ENCODE assay signal across 21 mouse cellular contexts in the genomic region with DNA sequence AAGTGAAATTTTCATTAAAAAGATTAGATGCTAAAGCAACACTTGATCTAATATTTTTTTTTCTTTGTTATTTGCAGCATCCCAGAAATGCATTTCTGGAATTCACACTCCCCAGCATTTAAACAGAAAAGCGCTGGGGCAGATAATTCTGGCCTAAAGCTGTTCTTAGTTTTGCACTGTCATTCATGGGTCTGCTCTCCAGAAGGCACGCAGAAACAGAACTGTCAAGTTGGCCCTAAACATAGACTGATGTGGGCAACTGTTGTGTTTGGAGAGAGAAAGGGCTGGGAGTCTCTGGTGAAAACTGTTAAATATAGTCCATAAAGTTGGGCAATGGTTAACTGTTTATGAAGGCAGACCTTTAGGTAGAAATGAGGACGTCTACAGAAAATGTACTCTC.
A peak's percentile ranks its signal among the peaks of the same experiment; 100 is the strongest.
DNase-seq lines count a peak whose midpoint lies in the region; ATAC-seq and TF ChIP-seq lines count a peak whose summit lies in the region.
"Had no signal": no experiment of that assay in that cellular context is flagged by ENCODE, and none has a peak within 500 bp of the region (broad histone marks: within the 10 kb centered on the region; RNA-seq: fewer than 3 reads in every experiment).

No protein-coding gene starts in this region.

- H3K9me3 ChIP-seq in forebrain, postnatal 0 days (ENCODE audit: low read length): no peaks in the 10 kb centered on the region
- H3K9me3 ChIP-seq in forebrain, embryonic 10.5 days: no peaks in the 10 kb centered on the region
- no peaks in the 10 kb centered on the region for H3K9me3 ChIP-seq in heart, embryonic 16.5 days (replicated peaks; ENCODE audit: control insufficient read depth, low read length)
- H3K9me3 ChIP-seq: embryonic facial prominence, embryonic 15.5 days; forebrain, embryonic 12.5 days; hindbrain, embryonic 13.5 days had no signal

- no peak overlapping the region for H3K27ac ChIP-seq in forebrain, postnatal 0 days (ENCODE audit: low read depth, low read length)
- H3K27ac ChIP-seq in forebrain, embryonic 10.5 days: no peak overlapping the region
- H3K27ac ChIP-seq in heart, embryonic 16.5 days (ENCODE audit: low read length): no peak overlapping the region
- H3K27ac ChIP-seq: embryonic facial prominence, embryonic 15.5 days; forebrain, embryonic 12.5 days; heart, adult 2 months; hindbrain, embryonic 13.5 days; hindbrain, postnatal 0 days had no signal

- no peak overlapping the region for H3K4me3 ChIP-seq in forebrain, postnatal 0 days (ENCODE audit: low read depth, low read length)
- no peak overlapping the region for H3K4me3 ChIP-seq in forebrain, embryonic 10.5 days
- H3K4me3 ChIP-seq in heart, embryonic 16.5 days (ENCODE audit: low read length): no peak overlapping the region
- H3K4me3 ChIP-seq: embryonic facial prominence, embryonic 15.5 days; erythroblast, embryonic 14.5 days; forebrain, embryonic 12.5 days; heart, adult 2 months; hindbrain, embryonic 13.5 days had no signal

- no peak for DNase-seq in forebrain, postnatal 0 days
- no peak for DNase-seq in forebrain, embryonic 10.5 days (ENCODE audit: extremely low spot score, low spot score)
- no peak for DNase-seq in heart, postnatal 25 days (ENCODE audit: low spot score)
- DNase-seq in brain, adult 2 months (ENCODE audit: low read depth, low spot score): peak; percentile 22
- DNase-seq in telencephalon, adult 2 months (ENCODE audit: low read depth, low spot score): peak; percentile 9
- no peak for DNase-seq in gastrocnemius, postnatal 25 days
- DNase-seq: adrenal gland, adult 8-10 months; adrenal gland, postnatal 36 days; cerebellum, adult 11-12 months; cerebellum, adult 9-10 months; cerebellum, postnatal 36 days; gastrocnemius, postnatal 10 days; heart, adult 2 months; kidney, adult 11 months; kidney, adult 9 months had no signal

- no peaks in the 10 kb centered on the region for H3K4me1 ChIP-seq in forebrain, postnatal 0 days (ENCODE audit: insufficient read depth)
- peaks cover 6% of the 10 kb centered on the region; the same call in 1 of the 2 replicates for H3K4me1 ChIP-seq in forebrain, embryonic 10.5 days
- peaks cover 5% of the 10 kb centered on the region for H3K4me1 ChIP-seq in heart, embryonic 16.5 days (ENCODE audit: control insufficient read depth, insufficient read depth, low read length)
- H3K4me1 ChIP-seq: embryonic facial prominence, embryonic 15.5 days; forebrain, embryonic 12.5 days; hindbrain, embryonic 13.5 days had no signal

- H3K27me3 ChIP-seq in forebrain, postnatal 0 days (ENCODE audit: insufficient read depth, low read length): no peaks in the 10 kb centered on the region
- H3K27me3 ChIP-seq in forebrain, embryonic 10.5 days (ENCODE audit: poor library complexity, severe bottlenecking): no peaks in the 10 kb centered on the region
- no peaks in the 10 kb centered on the region for H3K27me3 ChIP-seq in heart, embryonic 16.5 days (ENCODE audit: control insufficient read depth, insufficient read depth, low read length)
- H3K27me3 ChIP-seq: embryonic facial prominence, embryonic 15.5 days; forebrain, embryonic 12.5 days; hindbrain, embryonic 13.5 days had no signal

- 53% methylated on average over 3 of the region's 3 CpGs for WGBS in forebrain, postnatal 0 days
- 66% methylated on average over 3 of the region's 3 CpGs for WGBS in forebrain, embryonic 10.5 days
- WGBS in heart, embryonic 16.5 days: 23% methylated on average over 3 of the region's 3 CpGs

- TF ChIP-seq CTCF in forebrain, postnatal 0 days (IDR thresholded peaks at IDR 0.05; ENCODE audit: low read depth): no peak

- H3K36me3 ChIP-seq in forebrain, postnatal 0 days (ENCODE audit: insufficient read depth): no peaks in the 10 kb centered on the region
- no peaks in the 10 kb centered on the region for H3K36me3 ChIP-seq in forebrain, embryonic 10.5 days (replicated peaks)
- H3K36me3 ChIP-seq in heart, embryonic 16.5 days (ENCODE audit: control insufficient read depth, insufficient read depth): no peaks in the 10 kb centered on the region
- H3K36me3 ChIP-seq: embryonic facial prominence, embryonic 15.5 days; forebrain, embryonic 12.5 days; hindbrain, embryonic 13.5 days had no signal

- intact Hi-C loops in heart, postnatal 25 days (cut with DNase I): no loop called here

- 0 out of 2 replicates have a peak, but pooled peaks have one; percentile 34 for ATAC-seq in forebrain, postnatal 0 days
- peak; percentile 45; the same call in 1 of the 2 replicates for ATAC-seq in heart, embryonic 16.5 days (replicated peaks; ENCODE audit: extremely low read depth, insufficient read depth, low FRiP score)
- ATAC-seq: hindbrain, postnatal 0 days had no signal

- H3K9ac ChIP-seq in forebrain, postnatal 0 days: no peak overlapping the region
- no peak overlapping the region for H3K9ac ChIP-seq in heart, embryonic 16.5 days (ENCODE audit: low read length)
- H3K9ac ChIP-seq: embryonic facial prominence, embryonic 15.5 days; forebrain, embryonic 12.5 days; hindbrain, embryonic 13.5 days had no signal

- no peak overlapping the region for H3K4me2 ChIP-seq in forebrain, postnatal 0 days (ENCODE audit: low read depth)
- H3K4me2 ChIP-seq in heart, embryonic 16.5 days (ENCODE audit: low read depth, low read length): no peak overlapping the region
- H3K4me2 ChIP-seq: embryonic facial prominence, embryonic 15.5 days; forebrain, embryonic 12.5 days; hindbrain, embryonic 13.5 days had no signal

Comparison
In these comparisons a context has a peak if more than half of its experiments do, and no peak if none do; other contexts are left out.
1. DNase-seq: peak in brain, adult 2 months (single experiment) and telencephalon, adult 2 months (single experiment); none in forebrain, postnatal 0 days (single experiment), forebrain, embryonic 10.5 days (single experiment), heart, postnatal 25 days (single experiment) and gastrocnemius, postnatal 25 days (single experiment).